Mouse (Mus musculus) heart, adult 11 months (tissue): ENCODE data around the gene Slc10a7.
A peak's percentile ranks its signal among the peaks of the same experiment; 100 is the strongest.
"Not testable (repeated sequence)": the region's sequence is repeated elsewhere in the genome, so short reads cannot be mapped to it uniquely, and the experiment has no call there.

Experiments used
- DNase-seq: peaks from one replicate; pipeline ENCODE4 v3.0.0; 2022

Gene Slc10a7

GRCm38 (mm10) chr8:78678541-78679219 lies 169.5 kb downstream of the Slc10a7 start:
- no peak for DNase-seq

- no peak for DNase-seq
Observed at GRCm38 (mm10) chr8:78690795-78691194, 181.6 kb downstream of the Slc10a7 start.

GRCm38 (mm10) chr8:78698331-78698741 lies 189.2 kb downstream of the Slc10a7 start:
- DNase-seq, result no peak

DNA sequence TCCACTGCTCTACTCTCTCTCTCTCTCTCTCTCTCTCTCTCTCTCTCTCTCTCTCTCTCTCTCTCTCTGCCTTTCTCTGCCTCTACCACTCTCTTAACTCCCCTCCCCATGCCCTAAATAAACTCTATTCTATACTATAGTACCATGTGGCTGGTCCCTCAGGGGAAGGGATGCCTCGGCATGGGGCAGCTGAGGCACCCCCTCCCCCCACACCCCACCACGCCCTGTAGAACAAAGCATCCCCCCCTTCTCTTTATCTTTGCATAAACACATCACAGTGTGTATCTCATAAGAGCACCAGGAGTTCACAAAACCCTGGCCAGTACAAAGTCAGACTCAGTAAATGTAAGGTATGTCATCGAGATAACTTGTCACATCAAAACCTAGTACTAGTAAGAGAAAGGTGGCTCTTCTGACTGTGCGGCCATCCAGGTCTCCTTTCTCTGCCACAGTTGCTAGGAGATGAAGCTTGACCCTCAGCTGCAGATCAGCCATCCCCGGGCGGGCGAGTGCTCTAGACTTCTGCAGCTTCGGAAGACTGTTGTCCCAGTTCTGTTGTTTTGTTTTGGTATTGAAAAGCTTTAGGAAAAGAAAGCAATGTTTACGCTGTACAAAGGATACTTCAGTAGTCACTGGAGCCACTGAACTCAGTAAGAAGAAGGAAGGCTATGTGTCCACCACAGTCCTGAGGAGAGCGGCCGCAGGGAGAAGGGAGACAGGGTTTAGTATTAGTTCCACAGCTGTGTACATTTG lies 194.1 kb downstream of the Slc10a7 start:
- no peak for DNase-seq

GRCm38 (mm10) chr8:78705980-78706379 lies 196.8 kb downstream of the Slc10a7 start:
- DNase-seq, result no peak

GRCm38 (mm10) chr8:78709948-78710644 lies 200.9 kb downstream of the Slc10a7 start:
- no peak for DNase-seq

- DNase-seq, result no peak
Observed at GRCm38 (mm10) chr8:78710961-78711360, 201.8 kb downstream of the Slc10a7 start.

DNA sequence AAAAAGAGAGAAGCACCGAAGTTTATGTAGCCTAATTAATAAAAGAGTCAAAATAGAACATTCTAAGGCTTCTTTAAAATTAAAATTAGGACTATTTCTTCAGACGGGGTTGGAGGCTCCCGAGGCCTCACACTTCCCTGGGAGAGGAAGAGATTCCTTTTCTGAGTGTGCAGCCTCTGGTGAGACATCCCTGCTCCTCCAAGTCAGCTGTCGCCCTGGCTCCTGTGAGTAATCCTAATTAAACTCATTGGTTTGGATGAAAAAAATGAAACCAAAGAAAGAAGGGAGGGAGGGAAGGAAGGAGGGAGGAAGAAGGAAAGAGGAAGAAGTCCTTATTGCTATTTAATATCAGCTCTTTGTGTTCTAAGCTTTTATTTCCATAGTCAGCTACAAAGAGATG lies 205.7 kb downstream of the Slc10a7 start:
- no peak for DNase-seq

DNA sequence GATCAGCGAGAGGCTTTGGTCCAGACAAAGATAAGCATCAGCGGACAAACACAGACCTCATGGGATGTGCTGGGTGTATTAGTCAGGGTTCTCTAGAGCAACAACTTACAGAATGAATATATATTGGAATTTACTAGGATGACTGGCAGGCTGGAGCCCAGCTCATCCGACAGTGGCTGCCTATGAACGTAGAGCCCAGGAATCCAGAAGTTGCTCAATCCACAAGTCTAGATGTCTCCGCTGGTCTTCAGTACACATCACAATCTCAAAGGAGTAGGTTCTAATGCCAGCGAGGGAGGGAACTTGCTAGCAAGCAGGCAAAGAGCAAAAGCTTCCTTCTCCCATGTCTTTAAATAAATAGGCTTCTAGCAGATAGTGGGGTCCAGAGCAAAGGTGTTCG lies 207.4 kb downstream of the Slc10a7 start:
- DNase-seq, result no peak

- DNase-seq, result not testable (repeated sequence)
Observed at GRCm38 (mm10) chr8:78717191-78717590, 208.0 kb downstream of the Slc10a7 start.

DNA sequence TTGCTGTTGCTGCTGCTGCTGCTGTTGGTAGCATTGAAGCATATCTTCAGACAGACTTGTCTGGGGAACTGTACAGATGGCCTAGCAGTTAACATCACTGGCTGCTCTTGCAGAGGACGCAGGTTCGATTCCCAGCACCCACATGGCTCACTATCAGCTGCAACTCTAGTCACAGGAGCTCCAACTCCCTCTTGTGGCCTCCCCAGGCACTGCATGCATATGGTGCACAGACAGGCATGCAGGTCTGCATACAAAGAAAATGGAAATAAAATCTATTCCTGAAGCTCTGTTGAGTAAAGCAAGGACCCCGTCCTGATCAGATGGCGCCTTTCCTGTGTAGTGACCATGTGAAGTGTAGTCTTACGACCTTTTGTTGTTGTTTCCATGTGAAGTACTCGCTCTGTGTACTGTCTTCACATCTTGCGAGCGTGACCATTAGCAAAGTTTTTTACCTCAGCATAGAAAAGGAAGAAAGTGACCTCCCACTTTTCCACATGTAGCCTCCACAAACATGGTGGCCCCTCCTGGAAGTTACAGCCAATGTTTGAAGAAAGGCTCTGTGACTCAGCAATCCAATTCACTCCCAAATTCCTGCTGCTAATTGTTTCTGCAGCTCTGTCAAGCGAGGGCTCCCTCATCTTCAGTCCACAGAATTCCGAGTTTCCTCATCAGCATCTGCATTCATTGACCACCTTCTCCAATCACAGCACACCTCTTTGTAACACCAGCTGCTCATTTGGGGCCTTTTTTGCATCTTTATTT lies 210.3 kb downstream of the Slc10a7 start:
- DNase-seq, result no peak

DNA sequence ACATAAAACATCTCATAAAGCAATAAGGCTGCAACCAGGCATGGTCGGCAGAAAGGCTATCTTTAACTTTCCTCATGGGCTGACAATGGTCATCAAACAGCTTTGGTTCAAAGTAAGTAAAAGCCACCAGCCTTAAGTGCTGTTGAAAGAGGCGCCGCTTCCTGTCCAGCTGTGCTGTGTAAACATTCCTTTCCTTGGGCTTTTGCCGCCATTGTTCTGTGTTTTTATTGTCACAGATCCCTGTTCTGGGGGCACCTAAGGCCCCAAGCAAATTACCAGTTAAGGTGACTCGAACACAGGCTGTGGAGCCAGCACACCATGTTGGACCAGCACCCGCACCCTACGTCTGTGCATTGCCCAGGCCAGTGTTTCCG lies 210.9 kb downstream of the Slc10a7 start:
- no peak for DNase-seq

DNA sequence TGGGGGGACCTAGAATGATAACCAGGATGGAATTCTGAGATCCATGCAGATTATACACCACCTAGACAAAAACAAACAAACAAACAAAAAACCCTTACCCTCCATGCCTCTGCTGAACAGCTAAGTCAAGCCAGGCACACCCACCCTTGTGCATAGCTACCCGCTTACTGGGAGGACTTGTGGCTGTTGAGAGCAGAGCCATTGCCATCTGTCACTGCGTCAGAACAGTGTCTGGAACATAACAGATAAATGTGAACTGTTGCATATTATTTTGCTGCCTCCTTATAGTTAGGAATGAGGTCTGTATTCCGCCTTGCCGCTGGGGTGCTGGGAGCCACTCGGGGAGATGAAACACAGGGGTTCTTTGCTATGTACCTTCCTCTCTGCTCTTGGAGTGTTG lies 212.4 kb downstream of the Slc10a7 start:
- no peak for DNase-seq

DNA sequence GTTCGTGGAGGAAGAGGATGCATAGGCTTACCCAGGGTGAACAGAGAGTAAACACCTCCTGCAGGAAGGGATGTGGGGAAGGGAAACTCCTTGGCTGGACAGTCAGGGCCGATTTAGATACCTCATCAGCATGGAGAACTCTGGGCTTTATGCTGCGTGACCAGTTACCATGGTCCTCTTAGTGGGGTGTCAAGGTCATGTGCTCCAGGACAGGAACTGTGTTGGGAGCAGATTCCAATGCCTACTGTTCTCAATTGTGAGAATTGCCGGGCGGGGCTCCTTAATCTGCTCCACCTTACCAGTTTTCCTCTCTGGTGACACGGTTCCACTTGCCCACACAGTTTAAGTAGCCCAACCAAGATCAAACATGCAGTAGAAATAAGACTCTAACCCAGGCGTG lies 213.1 kb downstream of the Slc10a7 start:
- no peak for DNase-seq

- no peak for DNase-seq
Observed at GRCm38 (mm10) chr8:78724832-78725231, 215.7 kb downstream of the Slc10a7 start.

DNA sequence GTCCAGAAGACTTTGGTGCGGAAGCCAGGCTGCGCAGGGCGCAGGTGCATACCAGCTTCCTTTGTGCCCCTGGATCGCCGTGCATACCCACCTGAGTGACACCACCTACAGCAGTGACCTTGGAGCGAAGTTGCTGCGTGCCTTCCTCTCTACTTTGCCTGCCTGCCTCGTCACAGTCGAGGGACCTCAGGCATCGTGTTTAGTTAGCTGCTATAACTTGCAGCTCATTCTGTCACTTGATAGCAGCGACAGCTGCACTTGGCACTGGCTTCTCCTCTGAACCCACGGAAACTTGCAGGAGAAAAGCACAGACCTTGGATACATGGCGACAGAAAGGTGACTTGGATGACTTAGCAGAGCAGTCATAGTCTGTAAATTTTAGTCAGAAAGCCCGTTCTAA lies 219.1 kb downstream of the Slc10a7 start:
- no peak for DNase-seq

- no peak for DNase-seq
Observed at GRCm38 (mm10) chr8:78732410-78732809, 223.3 kb downstream of the Slc10a7 start.

- peak; percentile 88 for DNase-seq
Observed at GRCm38 (mm10) chr8:78732995-78733512, 223.9 kb downstream of the Slc10a7 start.

DNA sequence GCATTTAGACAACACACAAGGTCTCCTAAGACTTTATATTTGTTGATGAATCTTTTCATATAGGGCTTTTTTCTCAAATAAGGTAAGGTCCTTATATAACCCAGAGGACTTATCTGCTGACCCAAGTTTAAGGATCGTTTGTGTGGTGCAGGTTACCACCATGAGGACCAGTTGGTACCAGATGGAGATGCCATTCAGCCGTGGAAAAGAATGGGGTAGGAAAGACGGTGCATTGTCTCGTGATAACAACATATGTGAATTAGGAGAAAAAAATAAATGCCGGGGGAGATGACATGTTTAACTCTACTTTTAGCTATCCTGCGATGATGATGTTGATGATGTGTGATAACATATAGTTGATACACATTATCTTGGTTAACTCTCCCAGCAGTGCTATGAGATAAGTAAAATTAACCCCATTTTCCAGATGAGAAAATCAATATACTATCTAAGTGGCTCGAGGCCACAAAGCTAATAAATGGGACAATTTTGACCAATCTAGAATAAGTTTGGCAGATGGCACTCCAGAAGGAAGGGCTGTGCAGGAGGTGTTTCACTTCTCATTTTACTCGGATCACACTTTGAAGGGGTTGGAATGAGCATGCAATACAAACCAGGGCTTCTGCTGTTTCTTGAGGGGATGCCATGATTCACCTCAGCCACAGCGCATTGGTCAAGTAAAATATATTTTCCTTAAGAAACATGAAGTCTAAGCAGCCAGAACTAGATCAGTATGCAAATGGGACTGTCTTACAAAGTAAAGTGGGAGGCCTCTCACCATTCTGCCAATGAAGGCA lies 225.8 kb downstream of the Slc10a7 start:
- peak; percentile 59 for DNase-seq

DNA sequence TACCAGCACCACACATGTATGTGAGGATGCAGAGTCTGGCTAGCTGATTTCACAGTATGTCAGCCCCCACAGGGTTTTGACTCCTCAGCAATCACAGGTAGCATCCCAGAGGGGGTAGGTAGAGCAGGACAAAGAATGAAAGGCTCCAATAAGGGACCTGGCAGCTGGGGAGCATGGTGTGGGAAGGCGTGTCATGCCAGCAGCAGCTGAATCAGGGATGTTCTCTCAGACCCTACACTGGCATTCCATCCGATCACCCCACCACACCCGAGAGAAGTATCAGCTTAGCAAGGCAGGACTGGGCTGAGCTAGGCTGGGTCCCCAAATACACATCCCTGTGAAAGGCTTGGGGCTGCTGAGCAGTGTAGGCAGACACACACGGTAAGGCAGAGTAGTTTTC lies 229.2 kb downstream of the Slc10a7 start:
- DNase-seq, result no peak

- DNase-seq, result peak; percentile 92
Observed at GRCm38 (mm10) chr8:78740936-78741335, 231.8 kb downstream of the Slc10a7 start.

DNA sequence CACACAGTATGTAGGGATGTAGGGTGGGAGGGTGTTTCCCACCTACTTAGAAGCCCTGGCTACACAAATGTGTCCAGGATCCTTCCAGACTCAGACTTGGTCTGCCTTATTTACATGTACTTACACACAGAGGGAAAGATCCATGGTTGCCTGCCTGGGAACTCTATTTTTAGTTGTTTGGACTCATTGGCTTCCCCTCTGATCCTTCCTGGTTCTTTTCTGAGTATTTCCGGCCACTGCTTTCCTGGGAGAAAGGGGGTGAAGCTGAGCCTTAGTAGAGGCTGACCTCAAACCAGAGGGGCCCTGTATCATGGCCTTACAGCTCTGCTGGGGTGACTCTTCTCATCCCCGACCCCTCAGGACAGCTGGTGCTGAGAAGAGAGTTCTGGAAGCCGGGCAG lies 232.3 kb downstream of the Slc10a7 start:
- peak; percentile 94 for DNase-seq
